Mouse (Mus musculus): ENCODE data around the gene Ucp3. TPM values are rescaled to one million over a fixed set of nuclear protein-coding genes. Genes with fewer than 3 reads are reported as not detected.

Ucp3 gene
- polyA plus RNA-seq, 1 experiment from 2014 or later = not detected

Other genes starting within 250 kb of the Ucp3 start
- gene Pgm2l1, start 245.6 kb upstream of the Ucp3 start, polyA plus RNA-seq (2014; fragmentation: Nextera tagmentation; extraction: Ambion mirVana) = 9.2 and 13.2 TPM in 2 replicates
- gene P4ha3, start 187.5 kb upstream of the Ucp3 start, polyA plus RNA-seq (2014; fragmentation: Nextera tagmentation; extraction: Ambion mirVana) = 1.5 and 2.8 TPM in 2 replicates
- 25.7 and 31.7 TPM in 2 replicates for gene C2cd3, start 100.8 kb upstream of the Ucp3 start, polyA plus RNA-seq (2014; fragmentation: Nextera tagmentation; extraction: Ambion mirVana)
- 120 and 138 TPM in 2 replicates for gene Ppme1, start 100.7 kb upstream of the Ucp3 start, polyA plus RNA-seq (2014; fragmentation: Nextera tagmentation; extraction: Ambion mirVana)
- gene Ucp2, start 20.3 kb downstream of the Ucp3 start, polyA plus RNA-seq (2014; fragmentation: Nextera tagmentation; extraction: Ambion mirVana) = 42.5 and 55.0 TPM in 2 replicates
- gene Dnajb13, start 42.0 kb downstream of the Ucp3 start, polyA plus RNA-seq (2014; fragmentation: Nextera tagmentation; extraction: Ambion mirVana) = 4.6 and 5.0 TPM in 2 replicates
- gene Coa4, start 64.1 kb downstream of the Ucp3 start, polyA plus RNA-seq (2014; fragmentation: Nextera tagmentation; extraction: Ambion mirVana) = 13.7 and 19.0 TPM in 2 replicates
- 188 and 208 TPM in 2 replicates for gene Rab6a, start 134.4 kb downstream of the Ucp3 start, polyA plus RNA-seq (2014; fragmentation: Nextera tagmentation; extraction: Ambion mirVana)
- 82.8 and 85.1 TPM in 2 replicates for gene Mrpl48, start 135.3 kb downstream of the Ucp3 start, polyA plus RNA-seq (2014; fragmentation: Nextera tagmentation; extraction: Ambion mirVana)
- 5.7 and 8.0 TPM in 2 replicates for gene Plekhb1, start 189.4 kb downstream of the Ucp3 start, polyA plus RNA-seq (2014; fragmentation: Nextera tagmentation; extraction: Ambion mirVana)
- gene Fam168a, start 233.6 kb downstream of the Ucp3 start, polyA plus RNA-seq (2014; fragmentation: Nextera tagmentation; extraction: Ambion mirVana) = 86.6 and 103 TPM in 2 replicates